Mouse (Mus musculus): ENCODE results near the gene Tmem132b.

DNA sequence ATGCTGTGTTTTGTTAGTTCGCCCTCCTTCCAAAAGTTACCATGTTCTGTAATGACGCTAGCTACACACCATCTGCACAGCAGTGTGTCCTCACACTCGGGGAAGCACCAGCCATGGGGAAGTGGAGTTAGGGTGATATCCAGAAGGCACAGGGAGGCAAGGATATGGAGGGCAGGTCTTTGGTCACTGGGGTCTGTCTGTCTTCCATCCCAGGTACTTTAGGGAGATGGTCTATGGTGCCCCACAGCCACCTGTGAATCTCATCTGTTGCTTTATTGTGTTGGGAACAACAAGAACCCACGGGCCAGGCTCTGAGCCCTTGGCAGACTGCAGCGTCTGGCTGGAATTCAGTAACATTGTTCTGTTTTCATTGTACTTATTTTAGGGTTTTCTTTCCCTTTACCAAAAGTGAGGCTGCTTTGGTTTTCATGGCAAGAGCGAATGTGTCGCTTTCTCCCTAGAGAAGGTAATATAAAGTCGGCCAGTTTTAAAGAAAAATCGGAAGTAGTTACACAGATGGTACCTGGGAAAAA, 96.3 kb downstream of the Tmem132b start:
- no peak for TF ChIP-seq CTCF (IDR thresholded peaks at IDR 0.05; ENCODE audit: control insufficient read depth, insufficient read depth, insufficient read length)
- no peak for TF ChIP-seq MAX (IDR thresholded peaks at IDR 0.05)
- TF ChIP-seq USF1 (IDR thresholded peaks at IDR 0.05; ENCODE audit: low read depth), result no peak
- no peak for TF ChIP-seq MYOD1 (IDR thresholded peaks at IDR 0.05; ENCODE audit: control insufficient read depth, insufficient read length, low read depth)
- TF ChIP-seq MYOG (IDR thresholded peaks at IDR 0.05; ENCODE audit: control insufficient read depth, extremely low read depth, insufficient read length), result no peak
- TF ChIP-seq FOSL1 (IDR thresholded peaks at IDR 0.05; ENCODE audit: insufficient read depth, low read length, poor library complexity, severe bottlenecking), result no peak
- no peak for TF ChIP-seq CEBPB (IDR thresholded peaks at IDR 0.05; ENCODE audit: low read depth)
